Mouse (Mus musculus) cerebellum, postnatal 4 days (tissue): ENCODE results near the gene Cacna1s.
A peak's percentile ranks its signal among the peaks of the same experiment; 100 is the strongest.

Source experiments
- DNase-seq, 2 experiments: peaks; one replicate each; pipeline ENCODE4 v3.0.0; 2022; ENCODE audit warnings: low spot score in 2 of 2, mixed read lengths in 1 of 2

The Cacna1s gene

DNA sequence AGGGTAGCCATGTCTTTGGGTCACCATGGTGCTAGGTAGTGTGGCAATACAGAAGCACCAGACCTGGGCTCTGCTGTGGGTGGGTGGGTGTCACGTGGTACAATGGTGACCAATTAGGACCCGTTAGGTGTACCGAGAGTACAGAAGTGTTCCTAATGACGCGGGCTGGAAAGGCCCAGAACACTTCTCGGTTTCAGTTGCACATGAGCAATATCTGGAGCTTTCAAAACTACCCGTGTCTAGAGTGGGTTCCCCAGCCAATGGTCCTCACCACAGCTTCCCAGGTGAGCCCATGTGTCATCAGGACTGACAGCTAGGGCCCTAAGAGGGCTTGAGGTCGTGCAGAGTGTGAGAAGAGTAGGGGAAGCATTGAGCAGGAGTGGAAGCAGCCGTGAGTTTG lies 64.5 kb downstream of the Cacna1s start:
- DNase-seq = no peak

DNA sequence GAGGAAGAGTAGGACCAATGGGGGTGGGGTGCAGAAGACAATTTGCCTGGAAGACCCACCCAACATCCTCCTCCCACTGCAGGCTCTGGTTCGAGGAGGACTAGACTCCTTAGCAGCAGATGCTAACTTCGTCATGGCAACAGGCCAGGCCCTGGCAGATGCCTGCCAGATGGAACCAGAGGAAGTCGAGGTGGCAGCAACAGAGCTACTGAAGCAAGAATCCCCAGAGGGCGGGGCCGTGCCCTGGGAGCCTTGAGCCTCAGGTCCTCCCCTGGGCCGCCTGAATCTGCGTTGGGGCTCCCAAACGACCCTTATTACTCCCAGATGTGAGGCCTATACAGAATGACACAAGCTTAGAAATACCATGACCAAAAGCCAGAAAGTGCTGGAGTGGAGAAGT lies 66.3 kb downstream of the Cacna1s start:
- DNase-seq = peak; percentile 45 to 83

DNA sequence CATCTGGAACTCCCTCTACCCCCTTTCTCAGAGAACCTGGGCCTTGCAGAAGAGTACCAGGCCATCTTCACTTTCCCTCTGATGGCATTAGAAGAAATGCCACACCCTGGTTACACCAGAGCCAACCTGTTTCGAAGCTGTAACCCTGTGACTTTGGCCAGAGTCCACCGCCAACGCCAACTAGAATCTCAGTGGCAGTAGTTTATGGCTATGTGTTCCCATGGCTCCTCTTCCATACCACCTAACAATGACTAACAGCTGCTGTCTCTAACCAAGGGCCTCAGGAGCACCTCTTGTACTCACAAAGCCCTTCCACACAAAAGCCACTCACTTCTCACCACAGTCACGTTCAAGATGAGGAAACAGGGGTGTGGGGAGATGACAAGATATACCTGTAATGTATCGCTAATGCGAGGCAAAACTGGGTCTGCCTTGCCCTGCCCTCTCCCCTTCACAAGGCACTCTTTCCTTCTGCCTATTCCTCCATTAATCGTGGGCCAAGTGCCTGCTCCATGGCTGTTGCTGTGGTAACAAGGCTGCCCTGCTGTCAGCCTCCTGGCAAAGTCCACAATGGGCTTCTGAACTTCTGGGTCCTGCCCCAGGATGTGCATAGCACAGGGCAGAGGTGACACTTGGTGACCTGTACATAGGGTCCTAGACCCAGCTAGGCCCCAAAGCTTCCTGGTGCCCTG lies 67.2 kb downstream of the Cacna1s start:
- no peak for DNase-seq

DNA sequence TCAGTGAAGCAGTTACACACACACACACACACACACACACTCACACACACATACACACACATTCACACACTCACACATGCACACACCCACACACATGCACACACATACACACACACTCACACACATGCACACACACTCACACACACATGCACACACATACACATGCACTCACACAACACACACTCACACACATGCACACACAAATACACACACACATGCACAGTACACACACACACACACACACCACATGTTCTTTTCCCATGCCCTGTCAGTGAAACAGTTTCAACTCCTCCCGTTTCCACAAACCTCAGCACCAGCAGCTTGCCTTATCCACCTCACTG lies 67.7 kb downstream of the Cacna1s start:
- no peak for DNase-seq

DNA sequence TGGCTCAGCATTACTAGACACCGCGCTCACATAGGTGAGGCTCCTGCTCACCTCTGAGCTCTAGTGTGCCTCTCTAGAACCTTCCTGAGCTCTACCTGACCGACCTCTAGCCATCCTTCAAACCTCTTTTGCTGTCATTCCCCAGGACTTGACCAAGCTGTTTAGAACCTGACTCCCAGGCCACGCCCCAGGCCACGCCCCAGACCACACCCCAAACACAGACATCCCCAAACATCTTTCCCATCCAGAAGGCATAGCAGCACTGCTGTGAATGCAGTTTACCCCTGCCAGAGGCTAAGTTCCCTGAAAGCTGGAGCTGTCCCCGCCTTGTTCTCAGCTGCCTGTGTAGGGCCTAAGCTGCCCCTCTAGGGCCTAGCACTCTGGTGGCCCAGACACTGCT lies 68.2 kb downstream of the Cacna1s start:
- no peak for DNase-seq

DNA sequence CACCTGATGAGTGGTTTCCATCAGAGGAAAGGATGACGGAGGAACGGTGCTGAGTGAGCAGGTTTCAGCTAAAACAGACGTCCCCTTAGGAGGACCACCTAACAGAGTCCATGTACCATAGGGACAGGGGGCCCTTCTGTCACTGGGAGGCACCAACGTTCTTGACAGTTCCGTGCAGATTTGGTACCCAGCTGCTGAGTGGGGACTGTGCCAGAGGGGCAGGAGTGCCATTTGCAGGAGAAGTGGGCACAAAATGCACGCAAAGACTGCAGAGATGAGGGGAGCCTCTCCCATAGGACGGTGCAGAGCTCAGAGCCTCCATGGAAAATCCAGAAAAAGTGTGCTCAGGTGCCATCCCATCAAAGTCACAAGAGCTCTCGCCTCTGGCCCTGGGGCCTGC lies 69.5 kb downstream of the Cacna1s start:
- no peak for DNase-seq

DNA sequence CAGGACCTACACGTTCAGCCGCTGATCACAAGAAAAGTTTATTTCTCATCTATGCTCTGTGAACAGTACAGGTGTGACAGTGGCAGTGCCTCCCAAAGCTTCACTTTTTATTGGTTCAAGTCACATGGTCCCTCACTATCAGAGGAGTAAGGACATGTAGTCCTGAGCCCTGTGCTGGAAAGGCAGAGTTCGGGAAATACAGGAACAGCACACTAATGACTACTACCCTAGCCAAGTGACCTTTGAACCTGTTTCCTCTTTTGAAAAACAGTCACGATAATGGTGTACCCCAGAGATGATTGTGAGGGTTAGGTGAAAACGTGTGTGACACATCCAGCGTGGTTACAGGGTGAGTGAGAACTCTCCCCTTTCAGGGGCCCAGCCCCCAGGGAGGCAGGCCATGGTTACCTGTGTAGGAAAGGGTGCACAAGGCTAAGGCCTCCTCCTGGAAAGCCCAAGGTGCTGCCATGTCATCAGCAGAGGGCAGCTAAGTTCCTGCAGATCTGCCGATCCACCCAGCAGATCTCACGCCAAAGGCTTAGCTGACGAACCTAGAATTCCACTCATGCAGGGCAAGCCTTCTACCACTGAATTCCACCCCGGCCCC lies 73.7 kb downstream of the Cacna1s start:
- DNase-seq = no peak

DNA sequence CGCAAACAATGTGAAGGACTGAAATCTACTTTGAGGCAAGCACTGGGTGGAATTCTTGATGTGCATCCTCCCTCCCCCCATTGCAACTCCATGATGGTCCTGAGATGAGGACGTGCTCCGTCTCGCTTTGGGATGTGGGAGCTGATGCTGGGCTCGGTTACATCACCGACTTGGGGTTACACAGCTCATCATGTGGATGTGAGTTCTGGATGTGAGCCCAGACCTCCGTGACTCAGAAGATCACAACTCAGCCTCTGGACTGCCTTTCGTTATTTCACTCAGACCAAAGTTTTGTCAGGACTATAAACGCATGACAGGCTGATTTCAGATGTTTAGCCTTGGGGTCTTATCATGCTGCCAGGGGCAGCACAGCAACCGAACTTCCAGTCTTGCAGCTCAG lies 74.3 kb downstream of the Cacna1s start:
- no peak for DNase-seq

DNA sequence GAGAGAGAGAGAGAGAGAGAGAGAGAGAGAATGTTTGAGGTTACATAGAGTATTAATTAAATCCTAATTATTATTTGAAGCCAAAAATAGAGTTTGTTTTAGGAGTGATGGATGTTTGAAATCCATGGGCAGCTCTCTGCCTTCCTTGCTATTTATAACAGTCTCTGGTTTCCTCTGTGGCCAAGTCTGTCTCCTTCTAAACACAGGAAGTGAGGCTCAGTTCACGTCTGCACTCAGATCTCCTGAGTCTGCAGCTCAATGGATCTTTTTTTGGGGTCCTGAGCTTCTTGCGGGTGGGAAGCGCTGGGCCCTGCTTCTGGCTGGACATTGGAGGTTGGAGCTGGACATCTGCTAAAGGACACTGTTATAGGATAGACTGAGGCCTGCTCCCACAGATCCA lies 75.3 kb downstream of the Cacna1s start:
- DNase-seq = no peak

DNA sequence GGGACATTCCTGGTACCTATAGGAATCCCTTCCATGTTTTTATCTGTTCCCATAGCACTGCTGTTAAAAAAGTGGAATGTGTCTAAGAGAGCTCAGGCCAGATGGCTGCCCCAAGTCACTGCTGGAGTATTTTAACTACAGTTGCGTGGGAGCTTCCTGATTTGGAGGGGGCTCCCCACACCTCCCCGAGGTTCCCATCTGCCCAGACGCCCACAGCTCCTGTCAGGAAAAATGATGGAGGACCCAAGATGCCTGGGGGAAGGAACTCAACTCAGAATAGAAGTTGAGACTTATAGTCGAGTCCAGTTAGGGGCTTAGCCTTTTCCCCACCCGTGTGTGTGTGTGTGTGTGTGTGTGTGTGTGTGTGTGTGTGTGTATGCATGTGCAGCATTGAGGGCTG lies 75.9 kb downstream of the Cacna1s start:
- DNase-seq = no peak

DNA sequence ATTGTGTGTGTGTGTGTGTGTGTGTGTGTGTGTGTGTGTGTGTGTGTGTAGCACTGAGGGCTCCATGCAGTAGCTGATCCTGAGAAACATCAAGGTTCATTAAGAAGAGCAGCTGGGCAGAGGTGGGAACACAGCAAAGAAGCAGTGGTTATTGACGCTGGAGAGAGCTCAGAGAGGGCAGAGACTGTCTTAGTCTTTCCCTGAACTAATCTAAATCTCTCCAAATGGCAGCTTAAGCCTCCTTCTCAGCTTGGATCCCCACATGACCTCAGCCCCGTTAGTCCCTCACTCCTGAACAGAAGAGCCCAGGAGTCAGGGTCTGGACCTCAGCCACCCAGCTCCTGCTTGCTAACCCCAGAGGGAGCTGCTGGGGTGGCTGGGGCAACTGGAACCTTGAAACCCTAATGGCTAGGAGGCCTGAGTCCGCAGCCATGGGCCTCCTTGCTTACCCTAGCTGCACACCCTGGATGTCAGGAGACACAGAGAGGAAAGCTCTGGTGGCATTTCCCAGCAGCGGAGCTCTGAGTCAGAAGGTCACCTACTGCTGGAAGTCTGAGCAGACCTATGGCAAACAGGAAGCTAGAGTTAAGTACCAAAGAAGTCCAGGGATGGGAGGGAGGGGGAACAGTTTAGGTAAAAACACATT lies 76.5 kb downstream of the Cacna1s start:
- DNase-seq = no peak

DNA sequence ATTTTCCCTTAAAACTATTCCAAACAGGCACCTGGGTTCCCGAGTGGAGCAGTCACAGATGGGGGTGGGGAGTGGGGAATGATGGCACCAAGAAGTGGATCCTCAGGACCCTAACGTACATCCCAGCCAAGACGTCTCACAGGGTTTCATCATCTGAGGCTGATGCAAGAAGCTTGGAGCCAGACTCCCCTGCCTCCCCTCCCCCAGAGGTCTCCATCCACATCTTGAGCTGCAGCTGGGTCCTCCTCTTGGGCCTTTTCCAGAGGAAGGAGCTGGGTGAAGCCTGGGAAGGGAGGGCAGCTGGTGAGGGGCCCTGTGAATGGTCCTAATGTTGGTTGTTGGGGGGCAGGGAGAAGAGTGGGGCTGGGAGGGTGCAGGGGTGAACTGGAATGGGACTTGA lies 77.6 kb downstream of the Cacna1s start:
- no peak for DNase-seq

DNA sequence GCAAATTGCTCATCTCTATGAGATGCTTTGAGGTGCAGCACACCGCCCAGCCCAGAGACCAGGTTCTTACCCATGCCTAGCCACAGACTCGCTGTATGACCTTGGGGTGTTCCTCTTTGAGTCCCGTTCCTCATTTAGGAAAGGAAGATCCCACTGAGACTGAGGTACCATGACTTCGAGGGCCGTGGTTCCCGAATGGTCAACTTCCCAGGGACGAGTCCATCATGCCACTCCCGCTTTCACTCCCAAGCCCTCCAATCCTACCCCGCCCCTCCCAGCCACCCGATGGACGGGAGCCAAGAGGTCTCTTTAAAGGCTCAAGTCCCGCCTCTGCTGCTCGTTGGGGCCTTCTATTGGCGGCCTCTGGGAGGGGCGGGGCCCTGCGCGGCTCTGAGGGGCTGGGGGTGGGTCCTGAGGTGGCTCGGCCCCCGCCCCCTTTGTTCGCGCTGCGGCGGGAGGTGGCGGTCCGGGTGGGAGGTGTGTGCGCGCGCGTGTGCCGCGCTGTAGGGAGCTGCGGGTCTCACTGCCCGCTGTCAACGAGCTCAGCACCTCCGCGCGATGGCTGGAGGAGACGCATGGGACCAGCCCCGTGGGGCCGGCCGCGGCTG lies 78.5 kb downstream of the Cacna1s start, which contains the start of gene Kif21b:
Gene Kif21b, plus strand, starts transcription at position 439 of the 608 bp plus-strand sequence.
- peak; percentile 84 to 96 for DNase-seq

DNA sequence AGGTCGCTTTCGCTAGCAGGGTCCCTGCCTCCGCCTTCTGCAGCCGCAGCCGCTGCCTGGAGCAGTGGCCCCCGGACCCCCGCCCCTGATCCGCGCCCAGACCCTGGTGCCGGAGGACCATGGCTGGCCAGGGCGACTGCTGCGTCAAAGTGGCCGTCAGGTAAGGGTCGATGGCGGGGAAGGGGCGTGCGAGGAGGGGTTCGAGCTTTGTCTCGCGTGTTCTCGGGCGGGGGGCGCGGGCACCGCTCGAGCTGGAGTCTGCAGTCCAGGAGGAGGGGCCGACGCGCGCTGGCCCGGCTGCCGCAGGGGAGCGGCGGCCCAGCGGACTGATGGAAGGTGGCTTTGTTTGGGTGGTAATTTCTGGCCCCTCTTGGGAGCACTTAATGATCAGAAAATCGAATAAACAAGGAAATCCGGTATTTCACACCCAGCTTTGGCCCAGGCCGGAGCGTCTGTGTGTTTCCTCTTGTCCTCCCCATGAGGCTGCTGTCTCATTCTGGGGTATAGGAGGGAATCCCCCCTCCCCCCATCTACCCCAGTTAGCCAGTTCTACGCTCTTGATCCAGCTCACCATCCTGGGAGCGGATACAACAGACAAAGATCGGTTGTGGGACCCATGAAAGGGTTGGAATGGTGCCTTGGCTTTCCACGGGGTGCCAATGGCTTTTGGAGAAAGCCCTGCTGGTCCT lies 79.2 kb downstream of the Cacna1s start:
- peak in 1 of 2 experiments; percentile 64 for DNase-seq

DNA sequence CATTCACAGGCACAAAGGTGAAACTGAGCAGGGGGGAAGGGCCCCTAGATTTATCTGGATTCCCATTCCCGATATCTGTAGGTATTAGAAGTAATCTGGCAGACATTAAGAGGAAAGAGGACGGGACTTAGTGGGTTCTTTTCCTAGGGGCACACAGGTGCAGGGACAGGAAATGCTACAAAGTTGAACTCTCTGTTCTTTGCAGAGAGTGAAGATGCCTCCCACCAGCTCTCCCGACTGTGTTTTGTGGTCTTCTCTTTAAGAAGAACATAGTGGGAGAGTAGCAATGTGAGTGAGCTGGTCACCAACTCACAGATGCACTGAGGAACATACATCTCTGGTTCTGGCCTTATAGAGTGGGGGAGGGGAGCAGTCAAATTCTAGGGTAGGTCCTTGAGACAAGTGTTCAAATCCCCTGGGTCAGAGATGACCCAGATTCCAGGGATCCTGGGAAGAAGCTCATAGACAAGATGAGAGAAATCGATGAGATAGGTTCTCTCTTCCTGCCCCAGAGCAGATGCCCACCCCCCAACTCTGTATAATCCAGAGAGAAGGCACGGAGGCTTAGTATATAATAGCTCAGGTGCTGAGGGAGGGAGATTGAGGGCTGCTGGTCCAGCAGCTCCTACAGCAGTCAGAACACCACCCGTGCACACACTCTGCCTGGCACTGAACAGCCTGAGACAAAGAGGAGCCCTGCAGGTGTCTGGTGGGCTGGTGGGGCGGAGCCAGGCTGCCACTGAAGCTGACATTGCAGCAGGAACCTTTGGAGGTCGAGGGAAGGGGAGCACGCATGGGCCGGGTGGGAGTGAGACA lies 80.0 kb downstream of the Cacna1s start:
- DNase-seq = no peak

DNA sequence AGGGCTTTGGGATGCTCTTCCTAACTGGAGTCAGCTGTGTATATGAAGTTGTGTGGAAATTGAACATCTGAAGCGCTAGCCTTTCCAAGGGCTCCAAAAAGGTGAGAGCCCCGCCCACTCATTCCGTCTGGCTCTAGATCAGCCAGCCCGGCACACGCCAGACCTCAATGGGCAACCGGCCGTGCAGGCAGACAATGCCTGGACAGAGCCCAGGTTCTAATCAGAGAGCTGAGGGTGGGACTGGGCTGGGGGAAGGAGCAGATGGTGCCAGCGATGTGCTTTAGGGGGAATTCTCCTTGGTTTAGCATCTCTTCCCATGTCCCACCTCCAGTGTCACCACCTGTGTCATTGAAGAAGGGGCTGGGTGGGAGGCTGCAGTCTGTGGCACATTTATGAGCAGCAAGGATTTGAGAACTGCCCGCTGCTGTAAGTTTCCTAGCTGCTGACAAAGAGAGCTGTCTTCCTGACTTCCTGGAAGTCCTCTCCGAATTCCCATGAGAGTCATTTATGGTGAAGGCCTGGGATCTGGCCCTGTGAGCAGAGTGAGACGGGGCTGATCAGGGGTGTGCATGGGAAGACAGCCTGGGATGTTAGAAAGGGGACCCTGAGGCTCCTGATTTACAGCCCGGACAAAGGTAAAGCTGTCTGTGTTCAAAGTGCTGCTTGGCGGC lies 81.2 kb downstream of the Cacna1s start:
- peak in 1 of 2 experiments; percentile 64 for DNase-seq

DNA sequence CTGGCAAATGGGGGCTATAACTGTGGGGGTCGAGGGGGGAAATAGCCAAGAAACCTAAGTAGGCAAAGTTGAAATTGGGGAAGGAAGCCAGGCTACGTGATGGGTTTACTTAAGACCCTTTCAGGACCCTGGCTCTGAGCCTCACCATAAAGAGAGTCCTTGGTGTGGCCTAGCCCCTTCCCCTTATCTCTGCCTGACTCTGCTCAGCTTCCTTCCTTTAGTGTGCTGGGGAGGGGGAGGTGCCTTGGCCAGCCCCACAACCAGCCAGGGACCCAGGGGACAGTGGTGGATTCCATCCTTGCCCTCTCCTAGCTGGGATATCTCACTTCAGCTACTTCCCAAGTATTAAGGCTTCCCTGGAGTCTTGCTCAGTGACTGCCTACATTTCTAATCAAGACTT lies 82.0 kb downstream of the Cacna1s start:
- no peak for DNase-seq

DNA sequence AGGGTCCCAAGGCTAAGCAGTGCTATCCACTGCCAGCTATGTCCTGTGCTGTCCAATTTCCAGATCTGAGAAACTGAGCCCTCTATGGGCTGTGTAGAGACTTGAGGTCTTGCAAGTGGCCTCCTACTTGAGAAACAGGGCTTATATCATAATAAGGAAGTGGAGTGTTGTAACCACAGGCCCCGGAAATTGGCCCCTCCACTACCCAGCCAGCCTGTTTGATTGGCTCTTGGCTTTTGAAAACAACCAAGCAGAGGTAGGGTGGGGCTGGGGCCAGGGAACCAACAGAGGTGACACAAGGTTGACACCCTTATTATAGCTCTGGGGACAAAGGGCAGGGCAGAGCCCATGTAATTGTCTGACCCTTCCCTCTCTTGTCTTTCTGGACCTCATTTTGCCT lies 82.5 kb downstream of the Cacna1s start:
- DNase-seq = no peak

DNA sequence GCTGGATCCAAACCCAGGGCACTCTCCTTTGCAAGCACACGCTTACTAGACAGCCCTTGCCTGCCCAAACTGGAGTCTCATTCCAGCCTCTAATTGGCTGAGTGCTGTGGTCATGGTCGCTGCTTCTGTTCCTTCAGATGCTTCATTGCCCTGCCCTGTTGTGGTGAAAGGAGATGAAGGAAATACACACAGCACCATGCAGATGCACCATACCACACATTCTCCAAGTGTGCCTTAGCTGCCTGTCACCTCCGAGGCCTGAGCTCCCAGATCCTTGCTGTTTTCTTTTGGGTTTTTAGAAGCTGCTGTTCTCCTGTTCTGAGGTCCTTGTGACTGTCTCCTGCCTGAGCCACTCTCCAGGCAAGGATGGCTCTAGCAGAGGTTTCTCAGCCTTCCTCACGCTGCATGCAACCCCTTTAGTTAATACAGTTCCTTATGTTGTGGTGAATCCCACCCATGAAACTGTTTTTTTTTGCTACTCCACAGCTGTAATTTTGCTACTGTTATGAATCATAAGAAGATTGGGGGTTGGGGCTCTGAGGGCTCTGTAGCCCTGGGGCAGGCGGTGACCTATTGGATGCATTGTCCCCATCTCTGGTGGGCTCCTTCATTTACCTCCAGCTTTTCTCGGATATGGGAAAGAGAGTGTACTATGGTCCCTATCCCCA lies 83.4 kb downstream of the Cacna1s start:
- no peak for DNase-seq

DNA sequence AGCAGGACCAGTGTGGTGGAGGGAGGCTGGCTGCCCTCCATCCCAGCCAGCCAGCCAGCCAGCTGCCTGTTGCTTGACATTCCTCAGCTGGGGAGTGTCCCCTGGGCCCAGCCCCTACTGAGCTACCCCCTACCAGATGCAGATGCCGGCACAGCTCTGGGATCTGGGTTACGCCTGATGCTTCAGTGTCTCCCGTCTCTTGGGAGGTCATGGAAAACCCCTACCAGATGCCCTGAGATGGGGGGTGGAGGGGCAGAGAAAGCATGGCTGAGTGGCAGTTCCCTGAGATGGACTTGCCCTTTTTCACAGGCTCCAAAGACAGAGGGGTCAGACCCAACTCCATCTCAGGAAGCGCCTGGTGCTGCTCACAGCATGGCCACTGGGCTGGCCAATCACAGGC lies 84.0 kb downstream of the Cacna1s start:
- DNase-seq = no peak
